In genomic region chr7:80255981-80256380, GRCm38 (mm10) we compare ENCODE assay signal across 21 mouse cellular contexts. TPM values are rescaled to one million over a fixed set of nuclear protein-coding genes. Genes with fewer than 3 reads are reported as not detected.
DNase-seq lines count a peak whose midpoint lies in the region; ATAC-seq and TF ChIP-seq lines count a peak whose summit lies in the region.
"Had no signal": no experiment of that assay in that cellular context is flagged by ENCODE, and none has a peak within 500 bp of the region (broad histone marks: within the 10 kb centered on the region; RNA-seq: fewer than 3 reads in every experiment).

No protein-coding gene starts in this region.

- H3K9ac ChIP-seq in kidney, postnatal 0 days (ENCODE audit: low read depth, low read length), result no peak overlapping the region
- H3K9ac ChIP-seq in kidney, embryonic 16.5 days (replicated peaks; ENCODE audit: low read length), result no peak overlapping the region
- H3K9ac ChIP-seq: forebrain, embryonic 13.5 days; lung, embryonic 15.5 days had no signal

- H3K4me3 ChIP-seq in kidney, postnatal 0 days (replicated peaks; ENCODE audit: low read depth, low read length), result no peak overlapping the region
- no peak overlapping the region for H3K4me3 ChIP-seq in kidney, embryonic 16.5 days (ENCODE audit: low read length)
- H3K4me3 ChIP-seq: embryonic facial prominence, embryonic 10.5 days; forebrain, embryonic 13.5 days; lung, embryonic 15.5 days had no signal

- 67% methylated on average over 2 of the region's 2 CpGs for WGBS in kidney, postnatal 0 days
- 73% methylated on average over 2 of the region's 2 CpGs for WGBS in kidney, embryonic 16.5 days

- H3K4me1 ChIP-seq in kidney, postnatal 0 days (replicated peaks; ENCODE audit: insufficient read depth, low read length), result no peaks in the 10 kb centered on the region
- peaks cover 7% of the 10 kb centered on the region; the same call in 1 of the 2 replicates for H3K4me1 ChIP-seq in kidney, embryonic 16.5 days (ENCODE audit: insufficient read depth, low read length)
- H3K4me1 ChIP-seq: forebrain, embryonic 13.5 days had no signal

- H3K36me3 ChIP-seq in kidney, postnatal 0 days (ENCODE audit: insufficient read depth, low read length), result no peaks in the 10 kb centered on the region
- H3K36me3 ChIP-seq in kidney, embryonic 16.5 days (ENCODE audit: insufficient read depth, low read length), result no peaks in the 10 kb centered on the region
- H3K36me3 ChIP-seq: embryonic facial prominence, embryonic 10.5 days; lung, embryonic 15.5 days had no signal

- H3K27me3 ChIP-seq in kidney, postnatal 0 days (ENCODE audit: insufficient read depth, low read length), result no peaks in the 10 kb centered on the region
- H3K27me3 ChIP-seq in kidney, embryonic 16.5 days (ENCODE audit: insufficient read depth, low read length), result no peaks in the 10 kb centered on the region

- peak; percentile 54 for TF ChIP-seq CTCF in kidney, postnatal 0 days (IDR thresholded peaks at IDR 0.05; ENCODE audit: low read depth)

- no peaks in the 10 kb centered on the region for H3K9me3 ChIP-seq in kidney, postnatal 0 days (replicated peaks; ENCODE audit: low read length)
- no peaks in the 10 kb centered on the region for H3K9me3 ChIP-seq in kidney, embryonic 16.5 days (ENCODE audit: low read length)
- H3K9me3 ChIP-seq: embryonic facial prominence, embryonic 10.5 days; forebrain, embryonic 13.5 days; lung, embryonic 15.5 days had no signal

- no peak for DNase-seq in kidney, postnatal 0 days (ENCODE audit: low spot score)
- peak; percentile 19 for DNase-seq in thymus, postnatal 0 days (ENCODE audit: low spot score)
- DNase-seq in thymus, postnatal 10 days (ENCODE audit: low spot score in 2 of 2), result no peak
- DNase-seq in NIH3T3 (ENCODE audit: low read depth), result peak; percentile 27
- no peak for DNase-seq in retina, embryonic 14.5 days (ENCODE audit: low spot score)
- no peak for DNase-seq in adrenal gland, adult 18-20 months (ENCODE audit: low spot score in 2 of 2)
- DNase-seq: adrenal gland, postnatal 25 days; cerebellum, adult 18-20 months; cerebellum, postnatal 36 days; kidney, postnatal 14 days; layer of hippocampus, adult 9-11 months; midbrain, embryonic 14.5 days; right cerebral cortex, adult 18-20 months; thymus, postnatal 36 days had no signal

- H3K4me2 ChIP-seq in kidney, postnatal 0 days (ENCODE audit: low read length), result no peak overlapping the region
- no peak overlapping the region for H3K4me2 ChIP-seq in kidney, embryonic 16.5 days (replicated peaks; ENCODE audit: low read depth, low read length)
- H3K4me2 ChIP-seq: forebrain, embryonic 13.5 days; lung, embryonic 15.5 days had no signal

- no peak for ATAC-seq in kidney, postnatal 0 days (replicated peaks; ENCODE audit: low FRiP score, low read depth)
- no peak for ATAC-seq in kidney, embryonic 16.5 days (ENCODE audit: low FRiP score, low TSS enrichment)
- ATAC-seq: forebrain, embryonic 13.5 days; intestine, embryonic 16.5 days had no signal

- no peak overlapping the region for H3K27ac ChIP-seq in kidney, postnatal 0 days
- H3K27ac ChIP-seq in kidney, embryonic 16.5 days (ENCODE audit: low read length), result no peak overlapping the region
- H3K27ac ChIP-seq: embryonic facial prominence, embryonic 10.5 days; forebrain, embryonic 13.5 days; lung, embryonic 15.5 days had no signal

RNA-seq across cellular contexts. Expression of gene Ngrn, which starts 5.0 kb away (rescaled TPM):
- 48.9 and 50.6 TPM in 2 replicates for polyA plus RNA-seq in kidney, postnatal 0 days (2015; fragmentation: Nextera tagmentation; extraction: Ambion mirVana)
- polyA plus RNA-seq in kidney, embryonic 16.5 days (2015; fragmentation: Nextera tagmentation; extraction: Ambion mirVana), result 51.7 and 51.9 TPM in 2 replicates
- 65.6 and 65.8 TPM in 2 replicates for polyA plus RNA-seq in thymus, postnatal 0 days (2015; fragmentation: Nextera tagmentation; extraction: Ambion mirVana)
- 10 to 100 TPM; 40.7 to 41.4 TPM for total RNA-seq in adrenal gland, adult 18-20 months (2021)

RNA-seq across cellular contexts. Expression of gene Ttll13, which starts 9.8 kb away (rescaled TPM):
- polyA plus RNA-seq in kidney, postnatal 0 days (2015; fragmentation: Nextera tagmentation; extraction: Ambion mirVana), result 1.0 and 1.1 TPM in 2 replicates
- 0.87 and 1.4 TPM in 2 replicates for polyA plus RNA-seq in kidney, embryonic 16.5 days (2015; fragmentation: Nextera tagmentation; extraction: Ambion mirVana)
- polyA plus RNA-seq in thymus, postnatal 0 days (2015; fragmentation: Nextera tagmentation; extraction: Ambion mirVana), result 0.44 and 0.70 TPM in 2 replicates
- total RNA-seq in adrenal gland, adult 18-20 months (2021), result 1 to 10 TPM; 1.2 to 1.7 TPM
- total RNA-seq: hematopoietic stem cell, adult 5-6 weeks; megakaryocyte progenitor cell, adult 5-6 weeks had no signal

RNA-seq across cellular contexts. Expression of gene Vps33b, which starts 13.5 kb away (rescaled TPM):
- 4.9 and 5.7 TPM in 2 replicates for polyA plus RNA-seq in kidney, postnatal 0 days (2015; fragmentation: Nextera tagmentation; extraction: Ambion mirVana)
- polyA plus RNA-seq in kidney, embryonic 16.5 days (2015; fragmentation: Nextera tagmentation; extraction: Ambion mirVana), result 11.4 and 17.0 TPM in 2 replicates
- 5.6 and 6.8 TPM in 2 replicates for polyA plus RNA-seq in thymus, postnatal 0 days (2015; fragmentation: Nextera tagmentation; extraction: Ambion mirVana)
- total RNA-seq in adrenal gland, adult 18-20 months (2021), result 10 to 100 TPM; 14.9 to 26.6 TPM

RNA-seq across cellular contexts. Expression of gene Gdpgp1, which starts 23.3 kb away (rescaled TPM):
- polyA plus RNA-seq in kidney, postnatal 0 days (2015; fragmentation: Nextera tagmentation; extraction: Ambion mirVana), result 2.1 and 2.9 TPM in 2 replicates
- polyA plus RNA-seq in kidney, embryonic 16.5 days (2015; fragmentation: Nextera tagmentation; extraction: Ambion mirVana), result 3.5 and 4.0 TPM in 2 replicates
- polyA plus RNA-seq in thymus, postnatal 0 days (2015; fragmentation: Nextera tagmentation; extraction: Ambion mirVana), result 2.7 and 3.4 TPM in 2 replicates
- 1 to 10 TPM; 3.8 to 4.1 TPM for total RNA-seq in adrenal gland, adult 18-20 months (2021)

RNA-seq across cellular contexts. Expression of gene Cib1, which starts 23.4 kb away (rescaled TPM):
- 165 and 188 TPM in 2 replicates for polyA plus RNA-seq in kidney, postnatal 0 days (2015; fragmentation: Nextera tagmentation; extraction: Ambion mirVana)
- polyA plus RNA-seq in kidney, embryonic 16.5 days (2015; fragmentation: Nextera tagmentation; extraction: Ambion mirVana), result 131 and 144 TPM in 2 replicates
- 186 and 189 TPM in 2 replicates for polyA plus RNA-seq in thymus, postnatal 0 days (2015; fragmentation: Nextera tagmentation; extraction: Ambion mirVana)
- 10 to 100 TPM; 53.9 to 64.2 TPM for total RNA-seq in adrenal gland, adult 18-20 months (2021)

Comparison
In these comparisons a context has a peak if more than half of its experiments do, and no peak if none do; other contexts are left out.
1. DNase-seq: peak in thymus, postnatal 0 days (single experiment) and NIH3T3 (single experiment); none in kidney, postnatal 0 days (single experiment), thymus, postnatal 10 days (0 of 2), retina, embryonic 14.5 days (single experiment) and adrenal gland, adult 18-20 months (0 of 2).